Comparison of ENCODE assay signal across 8 mouse cellular contexts in genomic region chr9:106159237-106159636, GRCm38 (mm10). TPM values are rescaled to one million over a fixed set of nuclear protein-coding genes. Genes with fewer than 3 reads are reported as not detected.
DNase-seq lines count a peak whose midpoint lies in the region; ATAC-seq and TF ChIP-seq lines count a peak whose summit lies in the region.

No protein-coding gene starts in this region.

- H3K4me1 ChIP-seq in heart, embryonic 13.5 days, result peaks cover 5% of the 10 kb centered on the region
- H3K4me1 ChIP-seq in ES-E14 (ENCODE audit: control insufficient read depth in 2 of 2, insufficient read depth in 2 of 2, low read length in 2 of 2, poor library complexity in 1 of 2), result peaks cover 8 to 10% of the 10 kb centered on the region in 2 experiments; a peak in 2 of 4 replicates
- peaks cover 15% of the 10 kb centered on the region; the same call in 1 of the 2 replicates for H3K4me1 ChIP-seq in hindbrain, embryonic 12.5 days
- peaks cover 53% of the 10 kb centered on the region for H3K4me1 ChIP-seq in midbrain, embryonic 10.5 days

- no peaks in the 10 kb centered on the region for H3K36me3 ChIP-seq in heart, embryonic 13.5 days
- H3K36me3 ChIP-seq in ES-E14 (ENCODE audit: control insufficient read depth, insufficient read depth, low read length, poor library complexity, severe bottlenecking), result no peaks in the 10 kb centered on the region
- peaks cover under 1% of the 10 kb centered on the region; the same call in 1 of the 2 replicates for H3K36me3 ChIP-seq in hindbrain, embryonic 12.5 days
- H3K36me3 ChIP-seq in midbrain, embryonic 10.5 days, result peaks cover 8% of the 10 kb centered on the region

- H3K4me2 ChIP-seq in heart, embryonic 13.5 days, result peak overlapping the region; percentile 73
- H3K4me2 ChIP-seq in hindbrain, embryonic 12.5 days (replicated peaks), result peak overlapping the region; percentile 67

- H3K4me3 ChIP-seq in heart, embryonic 13.5 days, result peak overlapping the region; percentile 64
- peak overlapping the region; percentile 13 to 93 for H3K4me3 ChIP-seq in ES-E14 (ENCODE audit: insufficient read depth in 1 of 2, low read depth in 1 of 2, low read length in 2 of 2, poor library complexity in 1 of 2, severe bottlenecking in 1 of 2)
- no peak overlapping the region for H3K4me3 ChIP-seq in hindbrain, embryonic 12.5 days
- H3K4me3 ChIP-seq in midbrain, embryonic 10.5 days, result peak overlapping the region; percentile 69

- WGBS in heart, embryonic 13.5 days, result 82% methylated on average over 9 of the region's 9 CpGs
- 86% methylated on average over 9 of the region's 9 CpGs for WGBS in hindbrain, embryonic 12.5 days
- 82% methylated on average over 9 of the region's 9 CpGs for WGBS in midbrain, embryonic 10.5 days

- no peak for DNase-seq in heart, adult 18-20 months
- no peak for DNase-seq in ES-E14 (ENCODE audit: low read depth, low spot score)
- DNase-seq in midbrain, embryonic 10.5 days (ENCODE audit: low spot score), result no peak
- no peak for DNase-seq in frontal cortex, postnatal 10 days (ENCODE audit: low spot score in 2 of 2)
- DNase-seq in c-Kit-positive CD71-positive TER-119-positive erythroid progenitor cells, embryonic 14.5 days (ENCODE audit: low spot score), result no peak
- DNase-seq in MN1 (ENCODE audit: low spot score), result no peak

- in situ Hi-C loops in ES-E14 (cut with MboI; ENCODE audit: low sequenced_read_pairs in 2 of 2, unreplicated experiment in 2 of 2), result no loop called here

- no peaks in the 10 kb centered on the region for H3K9me3 ChIP-seq in heart, embryonic 13.5 days
- no peaks in the 10 kb centered on the region for H3K9me3 ChIP-seq in ES-E14 (ENCODE audit: control insufficient read depth, insufficient read depth, low read depth, low read length)
- no peaks in the 10 kb centered on the region for H3K9me3 ChIP-seq in hindbrain, embryonic 12.5 days (replicated peaks)
- H3K9me3 ChIP-seq in midbrain, embryonic 10.5 days (replicated peaks), result no peaks in the 10 kb centered on the region

- H3K27ac ChIP-seq in heart, embryonic 13.5 days (replicated peaks), result no peak overlapping the region
- no peak overlapping the region for H3K27ac ChIP-seq in ES-E14 (ENCODE audit: insufficient read depth, low read depth, low read length, poor library complexity, severe bottlenecking)
- no peak overlapping the region for H3K27ac ChIP-seq in hindbrain, embryonic 12.5 days
- H3K27ac ChIP-seq in midbrain, embryonic 10.5 days (replicated peaks), result no peak overlapping the region

- peaks cover 26% of the 10 kb centered on the region for H3K27me3 ChIP-seq in heart, embryonic 13.5 days (replicated peaks)
- H3K27me3 ChIP-seq in hindbrain, embryonic 12.5 days, result no peaks in the 10 kb centered on the region
- H3K27me3 ChIP-seq in midbrain, embryonic 10.5 days (ENCODE audit: low read depth, poor library complexity, severe bottlenecking), result peaks cover 4% of the 10 kb centered on the region; the same call in 1 of the 2 replicates

- no peak for ATAC-seq in heart, embryonic 13.5 days (ENCODE audit: extremely low read depth, insufficient number of reproducible peaks, low FRiP score, low TSS enrichment)
- ATAC-seq in hindbrain, embryonic 12.5 days (ENCODE audit: low FRiP score), result no peak

- no peak overlapping the region for H3K9ac ChIP-seq in heart, embryonic 13.5 days
- H3K9ac ChIP-seq in ES-E14 (ENCODE audit: insufficient read depth, low read depth, low read length, poor library complexity, severe bottlenecking), result peak overlapping the region; percentile 54; the same call in 1 of the 2 replicates
- H3K9ac ChIP-seq in hindbrain, embryonic 12.5 days, result no peak overlapping the region

TF ChIP-seq in ES-E14, 5 proteins besides CTCF, POLR2A, EP300 and RAD21:
- TF ChIP-seq CHD2 (IDR thresholded peaks at IDR 0.05; ENCODE audit: low read depth, low read length), result no peak
- no peak for TF ChIP-seq HCFC1 (IDR thresholded peaks at IDR 0.05; ENCODE audit: borderline replicate concordance, insufficient read depth, low read length)
- no peak for TF ChIP-seq MAFK (IDR thresholded peaks at IDR 0.05; ENCODE audit: insufficient read depth, low read depth, low read length)
- no peak for TF ChIP-seq ZC3H11A (IDR thresholded peaks at IDR 0.05; ENCODE audit: borderline replicate concordance, low read depth, low read length)
- TF ChIP-seq ZNF384 (IDR thresholded peaks at IDR 0.05; ENCODE audit: low read depth, low read length), result no peak

RNA-seq across cellular contexts. Expression of gene Glyctk, which starts 1.3 kb away (rescaled TPM):
- 1.5 and 1.6 TPM in 2 replicates for polyA plus RNA-seq in heart, embryonic 13.5 days (2015; fragmentation: Nextera tagmentation; extraction: Ambion mirVana)
- 1 to 10 TPM; 2.5 to 2.9 TPM for total RNA-seq in heart, adult 18-20 months (2021)
- total RNA-seq in ES-E14 (2012; rRNA removed), result 3.2 and 5.5 TPM in 2 replicates
- polyA plus RNA-seq in hindbrain, embryonic 12.5 days (2016; fragmentation: Nextera tagmentation; extraction: Ambion mirVana), result 5.1 and 5.6 TPM in 2 replicates
- polyA plus RNA-seq in midbrain, embryonic 10.5 days (2016; fragmentation: Nextera tagmentation; extraction: Ambion mirVana), result 5.0 and 8.4 TPM in 2 replicates

RNA-seq across cellular contexts. Expression of gene Wdr82, which starts 11.5 kb away (rescaled TPM):
- polyA plus RNA-seq in heart, embryonic 13.5 days (2015; fragmentation: Nextera tagmentation; extraction: Ambion mirVana), result 16.0 and 18.1 TPM in 2 replicates
- 10 to 100 TPM; 38.2 to 39.5 TPM for total RNA-seq in heart, adult 18-20 months (2021)
- total RNA-seq in ES-E14 (2012; rRNA removed), result 83.7 and 95.8 TPM in 2 replicates
- polyA plus RNA-seq in hindbrain, embryonic 12.5 days (2016; fragmentation: Nextera tagmentation; extraction: Ambion mirVana), result 34.1 and 38.9 TPM in 2 replicates
- polyA plus RNA-seq in midbrain, embryonic 10.5 days (2016; fragmentation: Nextera tagmentation; extraction: Ambion mirVana), result 23.4 and 29.3 TPM in 2 replicates

RNA-seq across cellular contexts. Expression of gene Ppm1m, which starts 40.3 kb away (rescaled TPM):
- polyA plus RNA-seq in heart, embryonic 13.5 days (2015; fragmentation: Nextera tagmentation; extraction: Ambion mirVana), result 26.7 and 29.0 TPM in 2 replicates
- 10 to 100 TPM; 11.8 to 15.0 TPM for total RNA-seq in heart, adult 18-20 months (2021)
- total RNA-seq in ES-E14 (2012; rRNA removed), result 40.6 and 53.9 TPM in 2 replicates
- 32.3 and 37.0 TPM in 2 replicates for polyA plus RNA-seq in hindbrain, embryonic 12.5 days (2016; fragmentation: Nextera tagmentation; extraction: Ambion mirVana)
- 46.2 and 52.1 TPM in 2 replicates for polyA plus RNA-seq in midbrain, embryonic 10.5 days (2016; fragmentation: Nextera tagmentation; extraction: Ambion mirVana)

RNA-seq across cellular contexts. Expression of gene Twf2, which starts 43.7 kb away (rescaled TPM):
- 43.3 and 46.9 TPM in 2 replicates for polyA plus RNA-seq in heart, embryonic 13.5 days (2015; fragmentation: Nextera tagmentation; extraction: Ambion mirVana)
- 100 to 1,000 TPM; 229 to 242 TPM for total RNA-seq in heart, adult 18-20 months (2021)
- 135 and 139 TPM in 2 replicates for total RNA-seq in ES-E14 (2012; rRNA removed)
- polyA plus RNA-seq in hindbrain, embryonic 12.5 days (2016; fragmentation: Nextera tagmentation; extraction: Ambion mirVana), result 60.2 and 62.1 TPM in 2 replicates
- polyA plus RNA-seq in midbrain, embryonic 10.5 days (2016; fragmentation: Nextera tagmentation; extraction: Ambion mirVana), result 69.7 and 74.8 TPM in 2 replicates
